Mouse (Mus musculus): Measurements from ENCODE around the gene Tmem121b.

DNA sequence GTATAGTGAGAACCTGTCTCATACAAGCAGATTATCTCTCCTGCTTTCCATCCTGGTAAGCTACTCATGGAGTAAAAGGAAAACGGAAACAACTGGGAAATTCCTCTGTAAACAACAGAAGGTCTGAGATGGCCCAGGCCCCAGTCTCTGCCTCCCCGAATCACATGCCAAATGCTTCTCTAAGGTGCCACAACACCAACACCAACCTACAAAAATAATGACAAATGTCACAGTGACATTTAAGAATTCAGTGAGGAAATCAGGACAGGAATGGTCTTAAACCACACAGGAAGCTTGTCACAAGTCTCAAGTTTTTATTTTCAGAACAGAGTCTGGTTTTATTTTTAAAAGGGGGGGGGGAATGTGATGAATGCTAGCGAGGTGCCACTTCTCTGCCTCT is 5.0 kb downstream of the Tmem121b start:
- TF ChIP-seq POLR2A (IDR thresholded peaks at IDR 0.05; ENCODE audit: extremely low read depth, insufficient read depth, low read length) (no peak), CTCF (IDR thresholded peaks at IDR 0.05; ENCODE audit: extremely low read depth, insufficient read depth, low read length) (no peak)

Data from cortical plate, adult 2 months (tissue).